Mouse (Mus musculus): ENCODE results near the gene Pgk2. TPM values are rescaled to one million over a fixed set of nuclear protein-coding genes. Genes with fewer than 3 reads are reported as not detected.
"Not testable (repeated sequence)": the region's sequence is repeated elsewhere in the genome, so short reads cannot be mapped to it uniquely, and the experiment has no call there.

Gene Pgk2
- total RNA-seq (2021) = not detected
- long read RNA-seq, experiment 1 = 0 reads
- long read RNA-seq, experiment 2 = 0 reads

DNA sequence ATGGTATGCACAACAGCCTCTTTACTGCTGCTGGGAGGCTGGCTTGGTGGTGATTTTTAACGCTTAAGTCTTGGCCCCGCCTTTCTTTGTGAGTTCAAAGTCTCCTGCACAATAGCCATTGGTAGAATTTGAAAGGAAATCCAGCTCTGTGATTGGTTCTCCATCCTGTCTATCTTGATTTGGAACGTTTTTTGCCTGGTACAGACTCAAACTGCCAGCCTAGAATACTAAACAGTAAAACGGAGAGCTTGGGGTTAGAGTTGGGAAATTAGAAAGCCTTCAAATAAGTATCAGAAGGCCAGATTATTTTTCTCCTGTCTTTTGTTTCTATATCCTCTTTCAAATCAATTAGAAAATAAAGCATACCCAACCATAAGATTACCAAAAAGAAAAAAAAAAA is at the start of gene Pgk2:
Gene Pgk2, minus strand, starts transcription at position 101 of the 400 bp plus-strand sequence.
- no peak for TF ChIP-seq CTCF (IDR thresholded peaks at IDR 0.05)
- Histone ChIP-seq H3K27ac (no peak within 1 kb of the TSS), H3K4me3 (no peak within 1 kb of the TSS)
- DNase-seq = no peak
- intact Hi-C loops (cut with DNase I) = no loop called here

DNA sequence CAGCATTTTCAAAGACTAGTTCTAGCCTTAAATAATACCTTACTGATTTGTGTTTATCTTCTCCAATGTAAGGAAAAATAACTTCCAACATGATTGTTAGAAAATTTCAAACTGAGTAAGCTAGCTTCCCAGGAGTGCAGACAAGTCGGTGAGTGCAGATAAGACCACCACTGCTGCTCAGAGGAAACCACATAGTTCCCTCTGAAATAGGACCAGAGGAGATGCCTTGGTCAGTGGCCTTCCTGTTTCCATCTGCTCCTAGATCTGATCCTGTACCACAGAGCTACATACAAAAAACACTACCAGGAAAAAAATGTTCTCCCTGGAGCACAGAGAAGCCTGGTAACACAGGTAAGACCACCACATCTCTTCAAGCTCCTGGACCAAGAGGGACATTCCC is 44.0 kb upstream of the Pgk2 start:
- H3K4me3 ChIP-seq = no peak overlapping the region
- H3K27ac ChIP-seq = no peak overlapping the region
- intact Hi-C loops (cut with DNase I) = no loop called here
- no peak for DNase-seq
- no peak for TF ChIP-seq CTCF (IDR thresholded peaks at IDR 0.05)

- no peak for TF ChIP-seq CTCF (IDR thresholded peaks at IDR 0.05)
- intact Hi-C loops (cut with DNase I) = no loop called here
- H3K27ac ChIP-seq = no peak within 1 kb of the TSS
These were observed 33.7 kb upstream of the Pgk2 start, which contains the start of gene Crisp3 for GRCm38 (mm10) chr17:40242135-40242534. Gene Crisp3, minus strand, starts transcription at chr17:40242288.

DNA sequence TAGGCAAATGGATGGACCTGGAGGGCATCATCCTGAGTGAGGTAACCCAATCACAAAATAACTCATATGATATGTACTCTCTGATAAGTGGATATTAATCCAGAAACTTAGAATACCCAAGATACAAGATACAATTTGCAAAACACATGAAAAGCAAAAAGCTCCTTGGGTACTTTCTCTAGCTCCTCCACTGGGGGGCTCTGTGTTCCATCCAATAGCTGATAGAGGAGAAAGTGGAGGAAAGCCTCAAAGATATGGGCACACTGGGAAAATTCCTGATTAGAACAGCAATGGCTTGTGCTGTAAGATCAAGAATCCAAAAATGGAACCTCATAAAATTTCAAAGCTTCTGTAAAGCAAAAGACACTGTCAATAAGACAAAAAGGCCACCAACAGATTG is 6.6 kb downstream of the Pgk2 start:
- DNase-seq; H3K27ac ChIP-seq; intact Hi-C loops (cut with DNase I); H3K4me3 ChIP-seq: not testable (repeated sequence)

More at GRCm38 (mm10) chr17:40242135-40242534, 33.7 kb upstream of the Pgk2 start, which contains the start of gene Crisp3:
- DNase-seq = no peak
- H3K4me3 ChIP-seq = no peak within 1 kb of the TSS

- DNase-seq; H3K27ac ChIP-seq; H3K4me3 ChIP-seq; intact Hi-C loops (cut with DNase I): not testable (repeated sequence)
These were observed 18.2 kb downstream of the Pgk2 start for GRCm38 (mm10) chr17:40190192-40190591.

DNA sequence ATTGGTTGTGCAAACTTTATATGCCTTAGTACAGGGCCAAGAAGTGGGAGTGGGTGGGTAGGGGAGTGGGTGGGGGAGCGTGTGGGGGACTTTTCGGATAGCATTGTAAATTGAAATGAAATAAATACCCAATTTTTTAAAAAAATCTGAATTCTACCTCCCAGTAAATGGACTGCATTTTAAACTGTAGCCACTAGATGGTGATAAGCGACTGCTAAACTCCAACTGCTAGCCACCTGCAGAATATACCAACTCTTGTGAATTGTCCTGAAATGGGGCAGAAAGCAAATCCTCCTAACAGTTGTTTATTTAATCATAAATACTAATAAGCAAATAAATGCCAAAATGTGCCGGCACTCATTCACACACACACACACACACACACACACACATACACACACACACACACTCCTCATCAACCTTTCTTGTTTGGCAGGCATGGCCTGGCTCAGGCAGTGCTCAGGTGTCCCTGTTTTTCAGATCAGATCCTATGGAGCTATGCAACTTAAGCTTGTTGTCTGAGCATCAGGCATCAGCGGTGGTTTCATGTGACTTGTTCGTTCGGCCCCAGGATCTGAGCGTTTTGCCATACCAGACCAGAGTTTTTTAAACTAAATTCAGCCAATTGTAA is 50.6 kb downstream of the Pgk2 start:
- H3K27ac ChIP-seq; DNase-seq; intact Hi-C loops (cut with DNase I); H3K4me3 ChIP-seq: not testable (repeated sequence)

Other genes starting within 250 kb of the Pgk2 start
- gene AC192777.2, start 113.2 kb downstream of the Pgk2 start, total RNA-seq (2021) = not detected
- not detected for gene Crisp3, start 33.6 kb upstream of the Pgk2 start, total RNA-seq (2021)
- gene Crisp1, start 110.6 kb upstream of the Pgk2 start, total RNA-seq (2021) = not detected